Mouse (Mus musculus) c-Kit-positive CD71-positive TER-119-negative erythroid progenitor cells, embryonic 14.5 days (primary cell): ENCODE measurements at regions not wholly inside any gene's neighbourhood (a gene's known extent, or its start where the extent isn't known, plus 50 kb on each side); places are given as distances from the start of the nearest gene placed in this dataset.
"Not testable (repeated sequence)": the region's sequence is repeated elsewhere in the genome, so short reads cannot be mapped to it uniquely, and the experiment has no call there.

Experiments
- DNase-seq: peaks from one replicate; pipeline ENCODE4 v3.0.0-alpha.2; 2013; ENCODE audit warnings: low read depth

GRCm38 (mm10) chr10:45855514-45855913 lies 277.9 kb downstream of the Hace1 start:
- no peak for DNase-seq

- no peak for DNase-seq
Observed at GRCm38 (mm10) chr10:45859137-45859536, 281.5 kb downstream of the Hace1 start.

DNA sequence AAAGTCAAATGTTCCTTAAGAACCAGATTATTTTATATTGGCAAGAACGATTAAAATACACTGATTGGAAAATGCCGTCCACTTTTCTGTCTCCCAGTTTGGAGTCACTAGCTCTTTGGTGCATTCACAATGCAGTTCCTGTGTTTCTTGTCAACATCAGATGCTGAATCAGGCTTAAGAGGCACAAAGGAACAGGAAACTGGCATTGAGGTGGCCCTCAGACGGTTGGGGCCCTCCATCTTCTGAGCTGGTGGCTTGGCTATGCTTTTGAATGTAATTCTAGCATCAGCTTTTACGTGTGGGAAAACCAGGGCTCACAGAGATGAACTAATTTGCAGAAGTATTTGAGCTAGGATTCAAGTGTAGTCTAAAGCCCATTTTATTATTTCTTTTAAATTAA lies 282.3 kb downstream of the Hace1 start:
- no peak for DNase-seq

DNA sequence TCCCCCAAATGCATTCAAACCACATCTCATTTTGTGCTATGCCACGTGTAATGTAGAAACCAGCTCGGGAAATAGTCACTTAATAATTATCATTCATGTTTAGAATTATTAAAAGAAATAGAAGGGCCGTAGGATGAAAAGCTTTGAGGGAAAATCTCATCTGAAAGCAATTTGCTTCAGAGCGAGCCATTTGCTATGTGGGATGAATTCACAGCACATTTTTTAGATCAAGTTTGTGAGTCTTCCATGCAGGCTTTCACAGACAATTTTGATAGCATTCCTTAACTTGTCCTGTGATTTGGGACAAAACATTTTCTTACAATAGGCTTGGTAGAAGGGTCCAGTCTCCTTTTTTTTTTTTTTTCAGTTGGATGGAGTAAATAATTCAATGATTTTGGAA lies 283.1 kb downstream of the Hace1 start:
- DNase-seq, result no peak

- no peak for DNase-seq
Observed at GRCm38 (mm10) chr10:45865793-45866192, 288.2 kb downstream of the Hace1 start.

DNA sequence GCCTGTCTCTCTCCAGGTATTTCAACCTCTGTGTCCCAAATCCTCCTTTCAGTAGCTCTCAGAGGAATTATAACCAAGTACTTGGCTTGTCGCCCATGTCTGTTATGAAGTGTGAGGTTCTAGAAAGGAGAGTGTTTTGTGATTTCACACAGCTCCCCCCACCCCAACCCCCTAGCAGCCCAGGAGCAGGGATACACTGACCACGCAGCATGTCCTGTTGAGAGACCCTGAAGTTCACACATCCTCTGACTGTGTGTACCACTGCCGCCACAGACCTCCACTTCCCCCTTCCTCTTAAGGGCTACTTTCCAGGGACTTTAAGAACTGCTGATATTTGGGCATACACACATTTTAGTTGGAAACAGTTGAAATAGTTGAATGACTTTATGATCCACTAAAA lies 289.2 kb downstream of the Hace1 start:
- DNase-seq, result no peak

DNA sequence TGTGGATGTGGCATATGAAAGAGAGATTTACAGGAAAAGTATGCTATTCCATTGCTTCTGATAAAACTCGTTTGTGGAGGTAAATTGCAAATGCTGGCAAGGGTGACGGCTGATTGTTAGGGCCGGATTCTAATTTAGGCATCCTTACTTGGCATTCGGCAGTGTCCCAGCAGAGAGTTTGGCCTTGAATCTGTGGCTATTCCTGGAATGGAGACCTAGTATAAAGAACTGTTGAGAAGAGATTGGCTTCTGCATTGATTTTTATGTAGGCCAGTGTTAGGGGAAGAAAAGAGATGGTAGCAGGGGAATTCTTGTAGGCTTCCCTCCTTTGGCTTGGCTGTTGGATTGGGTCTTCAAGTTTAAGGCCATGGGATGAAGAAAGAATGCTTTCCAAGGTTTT lies 293.4 kb downstream of the Hace1 start:
- DNase-seq, result no peak

DNA sequence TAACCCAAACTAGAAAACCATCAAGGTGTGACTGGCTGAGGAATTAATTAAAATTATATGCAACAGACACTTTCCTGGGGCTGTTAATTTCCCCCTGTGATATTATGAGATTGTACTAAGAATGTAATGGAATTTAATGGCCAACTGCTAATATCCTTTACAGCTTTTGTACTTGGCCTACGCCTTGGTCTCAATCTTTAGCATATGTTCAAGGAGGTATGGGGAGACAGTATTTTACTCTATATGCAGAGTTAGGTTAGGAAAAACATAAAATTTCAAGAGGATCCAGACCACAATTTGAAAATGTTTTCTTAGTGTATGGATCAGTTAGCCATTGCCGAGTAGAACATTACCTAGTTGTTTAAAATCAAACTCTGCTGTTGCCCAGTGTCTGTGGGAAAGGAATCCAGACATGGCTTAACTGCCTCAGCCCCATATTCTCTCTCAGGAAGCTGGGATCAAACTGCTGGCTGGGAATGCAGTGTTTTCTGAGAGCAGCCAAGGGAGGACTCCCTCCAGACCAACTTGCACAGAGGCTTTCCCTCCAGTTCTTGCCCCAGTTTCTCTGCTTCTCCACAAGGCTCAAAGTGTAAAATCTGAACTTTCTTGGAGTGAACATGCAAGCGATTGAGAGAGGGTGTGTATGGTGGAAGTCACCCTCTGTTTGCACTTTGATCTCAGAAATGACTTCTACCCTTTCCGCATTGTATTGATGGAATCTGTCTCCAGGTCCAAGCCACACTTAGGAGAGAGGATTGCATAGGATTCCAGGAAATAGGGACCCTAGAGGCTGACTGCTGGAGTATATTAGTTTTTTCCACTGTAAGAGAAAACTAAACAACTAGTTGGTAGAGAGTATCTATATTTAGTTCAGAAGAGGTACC lies 294.6 kb downstream of the Hace1 start:
- no peak for DNase-seq

DNA sequence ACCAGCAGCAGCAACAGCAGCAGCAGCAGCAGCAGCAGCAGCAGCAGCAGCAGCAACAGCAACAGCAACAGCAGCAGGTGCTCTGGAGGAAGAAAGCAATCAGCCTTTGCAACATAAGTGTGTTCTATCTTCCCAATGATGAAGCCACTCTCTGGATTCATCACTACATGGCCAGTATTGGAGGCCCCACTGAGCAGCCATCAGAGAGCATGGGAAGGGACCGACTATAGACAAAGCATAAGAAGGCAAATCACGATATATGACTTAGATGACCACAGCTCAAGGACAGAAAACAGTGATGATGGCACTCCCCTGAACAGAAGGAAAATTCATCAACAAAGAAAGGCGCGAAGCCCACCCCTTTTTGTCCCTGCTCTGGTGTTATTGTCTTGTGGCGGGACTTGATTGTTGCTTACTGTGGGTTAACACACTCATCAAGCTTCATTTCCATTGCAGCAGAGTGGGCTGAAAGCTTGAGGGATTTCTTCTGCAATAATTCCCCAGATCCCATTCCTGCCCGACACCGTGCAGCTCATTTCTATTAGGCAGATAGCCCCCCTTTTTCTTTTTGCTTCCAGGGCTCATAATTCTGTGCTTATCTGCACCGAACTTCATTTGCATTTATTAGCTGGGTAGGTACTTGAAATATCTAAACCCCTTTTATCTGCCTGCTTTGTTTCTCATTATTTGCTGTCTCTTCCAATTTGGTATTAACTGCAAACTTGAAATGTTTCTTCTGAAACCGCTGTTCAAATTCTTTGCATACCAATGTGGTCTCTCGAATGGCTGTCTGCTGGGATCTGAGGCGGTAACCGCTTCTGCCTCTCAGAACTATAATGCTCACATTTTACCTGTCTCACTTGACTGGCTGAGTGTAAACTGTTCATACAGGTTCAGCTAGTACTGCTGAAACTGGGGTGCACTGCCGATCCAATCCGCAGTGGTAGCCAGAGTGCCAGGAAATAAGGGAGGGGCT lies 296.5 kb downstream of the Hace1 start:
- DNase-seq, result no peak

- not testable (repeated sequence) for DNase-seq
Observed at GRCm38 (mm10) chr10:45875287-45875686, 297.7 kb downstream of the Hace1 start.

DNA sequence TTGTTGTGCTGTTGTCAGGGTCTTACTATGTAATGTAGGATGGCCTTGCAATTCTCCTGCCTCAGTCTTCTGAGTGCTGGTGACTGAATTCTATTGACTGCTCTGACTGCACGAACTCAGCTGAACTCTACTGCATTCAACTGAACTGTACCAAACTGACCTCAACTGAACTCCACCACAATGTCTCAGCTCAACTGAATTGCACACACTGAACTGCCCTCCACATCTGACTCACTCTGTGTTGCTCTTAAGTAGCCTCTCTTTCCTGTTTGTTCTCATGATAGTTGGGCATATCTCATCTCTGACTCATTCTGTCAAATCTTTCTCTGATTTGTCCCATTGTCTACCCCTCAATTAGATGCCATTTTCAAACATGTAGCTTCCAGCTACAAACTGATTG lies 306.1 kb downstream of the Hace1 start:
- DNase-seq, result no peak

GRCm38 (mm10) chr10:45886636-45887035 lies 309.0 kb downstream of the Hace1 start:
- DNase-seq, result no peak

DNA sequence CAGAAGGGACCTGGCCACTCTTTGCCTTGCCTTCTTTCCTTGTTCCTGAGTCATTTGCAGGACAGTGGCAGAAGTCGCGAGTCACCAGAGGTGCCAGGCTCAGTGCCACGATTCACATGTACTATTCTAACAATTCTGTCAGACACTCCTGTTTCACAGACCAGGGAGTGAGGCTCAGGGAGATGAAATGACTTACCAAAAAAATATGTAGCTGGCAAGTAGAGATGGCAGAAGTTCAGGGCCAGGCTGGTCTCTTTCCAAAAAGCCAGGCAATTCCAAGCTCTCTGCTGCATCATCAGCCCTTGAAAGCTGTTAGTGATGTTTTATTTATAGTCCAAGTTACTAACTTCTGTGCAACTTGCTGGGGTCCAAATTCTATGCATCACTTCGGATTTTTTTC lies 311.2 kb downstream of the Hace1 start:
- DNase-seq, result no peak

- DNase-seq, result no peak
Observed at GRCm38 (mm10) chr10:45889381-45889951, 311.8 kb downstream of the Hace1 start.

DNA sequence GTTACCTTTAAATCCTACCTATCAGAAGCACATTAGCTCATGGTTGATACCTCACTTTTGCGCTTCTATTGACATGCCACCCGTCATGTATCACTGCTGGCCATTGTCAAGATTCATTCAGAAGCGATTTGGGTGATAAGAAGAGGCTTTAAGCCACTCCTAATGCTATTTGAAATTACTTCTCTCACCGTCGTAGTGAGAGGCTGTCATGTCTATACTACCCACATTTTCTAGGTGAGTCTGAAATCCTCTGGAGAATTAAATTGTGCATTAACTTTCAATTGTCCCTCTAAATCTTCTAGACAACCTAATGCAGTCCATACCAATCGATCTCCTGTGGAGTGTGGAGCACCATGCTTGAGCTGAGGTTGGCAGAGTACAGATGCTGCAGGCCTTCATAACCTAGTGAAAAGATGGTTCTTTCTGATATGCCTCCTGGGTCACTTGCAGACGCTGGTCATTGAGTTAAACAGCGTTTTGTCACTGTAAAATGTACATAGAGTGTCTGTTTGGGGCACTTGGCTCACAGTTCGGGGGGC lies 312.5 kb downstream of the Hace1 start:
- DNase-seq, result no peak

GRCm38 (mm10) chr10:45892464-45892863 lies 314.8 kb downstream of the Hace1 start:
- no peak for DNase-seq

- no peak for DNase-seq
Observed at GRCm38 (mm10) chr10:45893894-45894831, 316.5 kb downstream of the Hace1 start.

DNA sequence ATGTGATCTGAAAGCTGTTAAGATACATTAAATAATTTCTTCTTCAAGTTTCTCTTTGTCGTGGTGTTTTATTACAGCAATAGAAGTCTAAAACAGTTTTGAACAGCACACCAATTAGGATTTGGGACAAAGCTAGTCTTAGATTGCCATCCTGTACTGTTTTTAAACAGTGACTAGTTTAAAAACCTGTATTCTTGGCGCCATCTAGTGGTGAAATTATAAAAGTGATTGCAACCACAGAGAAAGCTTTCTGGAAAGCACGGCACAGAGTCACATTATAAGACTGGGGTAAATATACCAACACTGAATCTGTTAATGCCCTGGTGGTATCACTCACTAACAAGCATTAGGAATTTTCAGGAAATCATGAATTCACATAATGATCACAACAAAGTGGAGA lies 339.3 kb downstream of the Hace1 start:
- peak; percentile 11 for DNase-seq

- DNase-seq, result no peak
Observed at GRCm38 (mm10) chr10:45925746-45926145, 348.1 kb downstream of the Hace1 start.

- no peak for DNase-seq
Observed at GRCm38 (mm10) chr10:45933631-45934310, 356.1 kb downstream of the Hace1 start.
